Mouse (Mus musculus) brain, embryonic 14.5 days (tissue): ENCODE results near the gene Camsap1.

Source experiments
- CTCF ChIP-seq: fragments of 200-500 bp; IDR thresholded peaks from 2 replicates; pipeline ENCODE4 v1.5.1; 2012; ENCODE audit warnings: inconsistent platforms, mild to moderate bottlenecking, moderate library complexity, borderline replicate concordance; ENCODE audit not compliant: insufficient read depth, insufficient read length; ENCODE audit errors: extremely low read depth
- POLR2A ChIP-seq: fragments of 200-500 bp; IDR thresholded peaks from 2 replicates; pipeline ENCODE4 v1.6.1; 2012; ENCODE audit warnings: mild to moderate bottlenecking, inconsistent platforms, borderline replicate concordance; ENCODE audit not compliant: poor library complexity, insufficient read depth, insufficient read length, severe bottlenecking; ENCODE audit errors: extremely low read depth

DNA sequence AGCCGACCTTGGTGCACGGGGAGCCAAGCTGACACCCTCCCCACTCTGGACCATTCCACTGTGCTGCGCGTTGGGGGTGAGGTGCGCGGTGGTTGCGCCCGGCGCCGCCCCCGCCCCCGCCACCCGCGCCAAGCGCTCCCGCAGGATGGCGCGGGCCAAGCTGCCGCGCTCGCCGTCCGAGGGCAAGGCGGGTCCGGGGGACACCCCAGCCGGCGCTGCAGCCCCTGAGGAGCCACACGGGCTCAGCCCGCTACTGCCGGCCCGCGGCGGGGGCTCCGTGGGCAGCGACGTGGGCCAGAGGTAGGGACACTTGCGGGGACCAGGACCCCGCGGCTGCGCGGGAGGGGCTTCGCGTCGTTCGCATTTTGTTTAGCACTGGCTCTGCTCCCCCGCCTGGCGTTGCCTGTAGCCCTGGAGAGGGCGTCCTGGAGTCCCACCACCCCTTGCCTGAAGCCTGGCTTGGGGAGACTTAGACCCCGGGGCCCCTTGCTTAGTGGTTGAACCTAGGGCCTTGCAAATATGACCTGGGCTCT is 105.3 kb downstream of the Camsap1 start:
- TF ChIP-seq CTCF (no peak), POLR2A (0 out of 2 replicates have a peak, but pooled peaks have one; percentile 13)
